In the genomic region with DNA sequence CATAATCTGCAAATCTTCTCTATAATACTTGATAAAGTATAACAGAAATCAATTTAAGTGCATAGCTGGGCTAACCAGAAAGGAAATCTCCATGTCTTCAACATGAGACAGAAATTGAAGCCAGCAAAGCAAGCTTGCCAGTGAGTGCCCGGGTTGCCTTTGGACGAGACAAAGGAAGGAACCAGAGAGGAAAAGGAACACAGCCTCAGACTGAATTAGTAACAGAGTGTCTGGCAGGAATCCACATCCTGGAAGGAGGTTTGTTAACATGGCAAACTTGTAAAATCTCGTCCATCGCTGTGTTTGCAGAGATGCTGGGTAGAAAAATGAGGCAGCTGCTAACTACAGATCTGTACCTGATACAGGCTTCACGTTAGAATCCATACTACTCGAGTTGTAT, we compare ENCODE assay signal across 12 mouse cellular contexts.
DNase-seq lines count a peak whose midpoint lies in the region; ATAC-seq and TF ChIP-seq lines count a peak whose summit lies in the region.
"Had no signal": no experiment of that assay in that cellular context is flagged by ENCODE, and none has a peak within 500 bp of the region (broad histone marks: within the 10 kb centered on the region; RNA-seq: fewer than 3 reads in every experiment).

No protein-coding gene starts in this region.

- no peaks in the 10 kb centered on the region for H3K4me1 ChIP-seq in forebrain, embryonic 14.5 days (ENCODE audit: control insufficient read depth, insufficient read depth, low read length)
- no peaks in the 10 kb centered on the region; the same call in 1 of the 2 replicates for H3K4me1 ChIP-seq in forebrain, embryonic 16.5 days (replicated peaks; ENCODE audit: control insufficient read depth, insufficient read depth, low read length)
- H3K4me1 ChIP-seq in midbrain, embryonic 10.5 days: peaks cover 4% of the 10 kb centered on the region; the same call in 1 of the 2 replicates
- H3K4me1 ChIP-seq: liver, embryonic 12.5 days had no signal

- peak; percentile 10 for DNase-seq in forebrain, embryonic 14.5 days (ENCODE audit: low spot score)
- DNase-seq in layer of hippocampus, adult 2 months (ENCODE audit: low spot score in 2 of 2): peak; percentile 8 to 11
- DNase-seq in layer of hippocampus, adult 9-11 months: no peak
- peak; percentile 4 for DNase-seq in adipocyte (ENCODE audit: low spot score)
- peak; percentile 25 to 42 for DNase-seq in kidney, postnatal 36 days
- DNase-seq in embryo, embryonic 11 days: no peak
- DNase-seq in midbrain, embryonic 10.5 days (ENCODE audit: low spot score): no peak
- DNase-seq: cerebellum, adult 9-11 months had no signal

- H3K4me3 ChIP-seq in forebrain, embryonic 14.5 days (ENCODE audit: low read depth, low read length): no peak overlapping the region
- no peak overlapping the region for H3K4me3 ChIP-seq in forebrain, embryonic 16.5 days (replicated peaks; ENCODE audit: low read length)
- H3K4me3 ChIP-seq in layer of hippocampus, adult 2 months: no peak overlapping the region
- H3K4me3 ChIP-seq in midbrain, embryonic 10.5 days: no peak overlapping the region
- H3K4me3 ChIP-seq: liver, embryonic 12.5 days; myocyte had no signal

- no peak for TF ChIP-seq CTCF in layer of hippocampus, adult 2 months (conservative IDR thresholded peaks at IDR 0.05)

- no peak for ATAC-seq in forebrain, embryonic 14.5 days
- no peak for ATAC-seq in forebrain, embryonic 16.5 days
- ATAC-seq: liver, embryonic 12.5 days had no signal

- no peak overlapping the region for H3K27ac ChIP-seq in forebrain, embryonic 14.5 days (ENCODE audit: low read depth, low read length)
- H3K27ac ChIP-seq in forebrain, embryonic 16.5 days (ENCODE audit: low read length): no peak overlapping the region
- H3K27ac ChIP-seq in layer of hippocampus, adult 2 months: no peak overlapping the region
- H3K27ac ChIP-seq in midbrain, embryonic 10.5 days (replicated peaks): no peak overlapping the region
- H3K27ac ChIP-seq: liver, embryonic 12.5 days had no signal

- H3K27me3 ChIP-seq in forebrain, embryonic 14.5 days (replicated peaks; ENCODE audit: control insufficient read depth, insufficient read depth, low read length): no peaks in the 10 kb centered on the region
- H3K27me3 ChIP-seq in forebrain, embryonic 16.5 days (replicated peaks; ENCODE audit: control insufficient read depth, insufficient read depth, low read length): no peaks in the 10 kb centered on the region
- no peaks in the 10 kb centered on the region for H3K27me3 ChIP-seq in midbrain, embryonic 10.5 days (ENCODE audit: low read depth, poor library complexity, severe bottlenecking)
- H3K27me3 ChIP-seq: liver, embryonic 12.5 days had no signal

- H3K9me3 ChIP-seq in forebrain, embryonic 14.5 days (replicated peaks; ENCODE audit: control insufficient read depth, low read length): no peaks in the 10 kb centered on the region
- H3K9me3 ChIP-seq in forebrain, embryonic 16.5 days (ENCODE audit: control insufficient read depth, low read length): no peaks in the 10 kb centered on the region
- H3K9me3 ChIP-seq in midbrain, embryonic 10.5 days (replicated peaks): no peaks in the 10 kb centered on the region
- H3K9me3 ChIP-seq: liver, embryonic 12.5 days had no signal

- H3K36me3 ChIP-seq in forebrain, embryonic 14.5 days (ENCODE audit: control insufficient read depth, insufficient read depth, low read length): no peaks in the 10 kb centered on the region
- H3K36me3 ChIP-seq in forebrain, embryonic 16.5 days (ENCODE audit: control insufficient read depth, insufficient read depth): no peaks in the 10 kb centered on the region
- H3K36me3 ChIP-seq in midbrain, embryonic 10.5 days: no peaks in the 10 kb centered on the region
- H3K36me3 ChIP-seq: G1E; liver, embryonic 12.5 days had no signal

- H3K4me2 ChIP-seq in forebrain, embryonic 14.5 days (ENCODE audit: low read length): no peak overlapping the region
- H3K4me2 ChIP-seq in forebrain, embryonic 16.5 days (ENCODE audit: low read length): no peak overlapping the region
- H3K4me2 ChIP-seq: liver, embryonic 12.5 days had no signal

- WGBS in forebrain, embryonic 14.5 days: 62% methylated on average over 6 of the region's 6 CpGs
- WGBS in forebrain, embryonic 16.5 days: 43% methylated on average over 6 of the region's 6 CpGs
- WGBS in midbrain, embryonic 10.5 days: 83% methylated on average over 6 of the region's 6 CpGs

- no peak overlapping the region for H3K9ac ChIP-seq in forebrain, embryonic 14.5 days (ENCODE audit: low read length)
- H3K9ac ChIP-seq in forebrain, embryonic 16.5 days (replicated peaks; ENCODE audit: low read depth, low read length): no peak overlapping the region
- H3K9ac ChIP-seq: liver, embryonic 12.5 days had no signal

Comparison
In these comparisons a context has a peak if more than half of its experiments do, and no peak if none do; other contexts are left out.
1. DNase-seq: peak in forebrain, embryonic 14.5 days (single experiment), layer of hippocampus, adult 2 months (2 of 2), adipocyte (single experiment) and kidney, postnatal 36 days (2 of 2); none in layer of hippocampus, adult 9-11 months (single experiment), embryo, embryonic 11 days (single experiment) and midbrain, embryonic 10.5 days (single experiment).